Mouse (Mus musculus) kidney, postnatal 0 days (tissue): ENCODE results near the gene Lrrc4b. TPM values are rescaled to one million over a fixed set of nuclear protein-coding genes. Genes with fewer than 3 reads are reported as not detected.

Source experiments
- ATAC-seq: fragments of 200-750 bp; cut with Nextera tagmentation; replicated peaks from 2 replicates; pipeline ENCODE4 v1.8.0; 2017; ENCODE audit warnings: low read depth, moderate number of reproducible peaks, moderate TSS enrichment, moderate library complexity; ENCODE audit not compliant: low FRiP score
- DNase-seq: peaks from one replicate; pipeline ENCODE4 v3.0.0-alpha.2; 2016; ENCODE audit warnings: low spot score
- H3K27ac ChIP-seq: fragments of 300-500 bp; sonication (generic); 2 replicates; pipeline ENCODE4 v1.5.1; 2014; ENCODE audit warnings: mild to moderate bottlenecking
- H3K27me3 ChIP-seq: fragments of 300-500 bp; sonication (generic); 2 replicates; pipeline ENCODE4 v1.6.1; 2014; ENCODE audit warnings: low read length, mixed read lengths; ENCODE audit not compliant: insufficient read depth
- H3K36me3 ChIP-seq: fragments of 300-500 bp; sonication (generic); 2 replicates; pipeline ENCODE4 v1.6.1; 2014; ENCODE audit warnings: low read length, mixed read lengths; ENCODE audit not compliant: insufficient read depth
- H3K4me1 ChIP-seq: fragments of 300-500 bp; sonication (generic); replicated peaks from 2 replicates; pipeline ENCODE4 v1.6.1; 2014; ENCODE audit warnings: antibody characterized with exemption, low read length, mixed read lengths; ENCODE audit not compliant: insufficient read depth
- H3K4me2 ChIP-seq: fragments of 300-500 bp; sonication (generic); 2 replicates; pipeline ENCODE4 v1.6.1; 2014; ENCODE audit warnings: mild to moderate bottlenecking, low read length, moderate library complexity, mixed read lengths
- H3K4me3 ChIP-seq: fragments of 300-500 bp; sonication (generic); replicated peaks from 2 replicates; pipeline ENCODE4 v1.5.1; 2014; ENCODE audit warnings: low read depth, low read length
- H3K9ac ChIP-seq: fragments of 300-500 bp; sonication (generic); 2 replicates; pipeline ENCODE4 v1.6.1; 2014; ENCODE audit warnings: low read depth, low read length
- H3K9me3 ChIP-seq: fragments of 300-500 bp; sonication (generic); replicated peaks from 2 replicates; pipeline ENCODE4 v1.6.1; 2016; ENCODE audit warnings: low read length, inconsistent platforms, mixed read lengths
- CTCF ChIP-seq: IDR thresholded peaks from 2 replicates; pipeline ENCODE4 v1.5.1; 2016; ENCODE audit warnings: antibody characterized with exemption, low read depth, mild to moderate bottlenecking, moderate library complexity
- WGBS: fragments of 180-500 bp; shearing (Covaris S2); extraction: QIAGEN DNeasy Blood & Tissue Kit; methylation state at CpG from one replicate; pipeline ENCODE4 v1.1.7; 2014; 5-methylcytosine and 5-hydroxymethylcytosine counted together
- polyA plus RNA-seq: library from polyadenylated mRNA; unstranded; fragments of >200 nt; fragmentation: Nextera tagmentation; extraction: Ambion mirVana; gene quantifications from 2 replicates; pipeline ENCODE4 v1.2.1, GENCODE M21; 2015

Lrrc4b gene
- 0.26 and 0.42 TPM in 2 replicates for polyA plus RNA-seq

- WGBS = under 1% methylated on average over 40 of the region's 69 CpGs
- TF ChIP-seq CTCF = no peak
- H3K4me2 ChIP-seq = peak within 1 kb of the TSS; percentile 55
- H3K36me3 ChIP-seq = no peaks in the 10 kb centered on the region
- H3K9ac ChIP-seq = peak within 1 kb of the TSS; percentile 28
- H3K4me3 ChIP-seq = peak within 1 kb of the TSS; percentile 35
- no peaks in the 10 kb centered on the region; the same call in none of the 2 replicates for H3K4me1 ChIP-seq
- ATAC-seq = no peak
- peaks cover 23% of the 10 kb centered on the region; the same call in 1 of the 2 replicates for H3K27me3 ChIP-seq
- H3K9me3 ChIP-seq = no peaks in the 10 kb centered on the region
- no peak for DNase-seq
- H3K27ac ChIP-seq = no peak within 1 kb of the TSS
Observed at GRCm38 (mm10) chr7:44428968-44429521, at the start of gene Lrrc4b. Gene Lrrc4b, plus strand, starts transcription at chr7:44429018.

GRCm38 (mm10) chr7:44382541-44382940 lies 46.3 kb upstream of the Lrrc4b start:
- H3K9me3 ChIP-seq = no peaks in the 10 kb centered on the region
- no peak overlapping the region for H3K4me3 ChIP-seq
- WGBS = 76% methylated on average over 12 of the region's 12 CpGs
- H3K36me3 ChIP-seq = no peaks in the 10 kb centered on the region
- H3K4me2 ChIP-seq = no peak overlapping the region
- H3K27me3 ChIP-seq = no peaks in the 10 kb centered on the region
- H3K4me1 ChIP-seq = no peaks in the 10 kb centered on the region
- ATAC-seq = no peak
- no peak overlapping the region for H3K9ac ChIP-seq
- no peak for DNase-seq
- TF ChIP-seq CTCF = no peak
- H3K27ac ChIP-seq = no peak overlapping the region

- under 1% methylated on average over 31 of the region's 33 CpGs for WGBS
- Histone ChIP-seq H3K9ac (peak within 1 kb of the TSS; percentile 40; the same call in 1 of the 2 replicates), H3K4me1 (no peaks in the 10 kb centered on the region), H3K27ac (no peak within 1 kb of the TSS), H3K4me2 (peak within 1 kb of the TSS; percentile 94), H3K27me3 (no peaks in the 10 kb centered on the region), H3K9me3 (no peaks in the 10 kb centered on the region), H3K4me3 (peak within 1 kb of the TSS; percentile 46), H3K36me3 (no peaks in the 10 kb centered on the region)
- DNase-seq (peak; percentile 72), ATAC-seq (peak; percentile 80)
- TF ChIP-seq CTCF = no peak
Observed at GRCm38 (mm10) chr7:44383980-44384715, 44.7 kb upstream of the Lrrc4b start, which contains the start of gene Syt3. Gene Syt3, plus strand, starts transcription at chr7:44384102.

- Histone ChIP-seq H3K27me3 (no peaks in the 10 kb centered on the region), H3K4me1 (no peaks in the 10 kb centered on the region), H3K27ac (no peak overlapping the region), H3K9ac (peak overlapping the region; percentile 36; the same call in 1 of the 2 replicates), H3K4me3 (peak overlapping the region; percentile 46), H3K4me2 (peak overlapping the region; percentile 94), H3K9me3 (no peaks in the 10 kb centered on the region), H3K36me3 (no peaks in the 10 kb centered on the region)
- no peak for DNase-seq
- peak; percentile 25; the same call in 1 of the 2 replicates for ATAC-seq
- no peak for TF ChIP-seq CTCF
- WGBS = 1% methylated on average over 17 of the region's 17 CpGs
Observed at GRCm38 (mm10) chr7:44384716-44385059, 44.1 kb upstream of the Lrrc4b start.

- no peak within 1 kb of the TSS for H3K27ac ChIP-seq
- H3K4me3 ChIP-seq = peak within 1 kb of the TSS; percentile 46
- peak within 1 kb of the TSS; percentile 94 for H3K4me2 ChIP-seq
- DNase-seq = no peak
- no peaks in the 10 kb centered on the region for H3K4me1 ChIP-seq
- no peaks in the 10 kb centered on the region for H3K9me3 ChIP-seq
- 77% methylated on average over 12 of the region's 12 CpGs for WGBS
- no peaks in the 10 kb centered on the region for H3K36me3 ChIP-seq
- H3K27me3 ChIP-seq = no peaks in the 10 kb centered on the region
- no peak for ATAC-seq
- H3K9ac ChIP-seq = peak within 1 kb of the TSS; percentile 36; the same call in 1 of the 2 replicates
- TF ChIP-seq CTCF = no peak
Observed at GRCm38 (mm10) chr7:44385720-44386119, 43.1 kb upstream of the Lrrc4b start, which contains the start of gene 1700008O03Rik. Gene 1700008O03Rik, minus strand, starts transcription at chr7:44385820.

- H3K27ac ChIP-seq = no peak overlapping the region
- H3K36me3 ChIP-seq = no peaks in the 10 kb centered on the region
- no peaks in the 10 kb centered on the region for H3K4me1 ChIP-seq
- ATAC-seq (no peak), DNase-seq (no peak)
- no peaks in the 10 kb centered on the region for H3K27me3 ChIP-seq
- no peak for TF ChIP-seq CTCF
- no peaks in the 10 kb centered on the region for H3K9me3 ChIP-seq
- H3K9ac ChIP-seq = no peak overlapping the region
- no peak overlapping the region for H3K4me3 ChIP-seq
- no peak overlapping the region for H3K4me2 ChIP-seq
- WGBS = 83% methylated on average over 4 of the region's 4 CpGs
Observed at GRCm38 (mm10) chr7:44391831-44392230, 37.0 kb upstream of the Lrrc4b start.
